Mouse (Mus musculus) forebrain, embryonic 14.5 days (tissue): ENCODE data around the gene Kif3a. TPM values are rescaled to one million over a fixed set of nuclear protein-coding genes. Genes with fewer than 3 reads are reported as not detected.

ENCODE experiments used
- ATAC-seq: fragments of 200-750 bp; cut with Nextera tagmentation; 2 replicates; pipeline ENCODE4 v1.8.0; 2017; ENCODE audit warnings: mild to moderate bottlenecking, moderate library complexity
- DNase-seq: peaks from one replicate; pipeline ENCODE4 v3.0.0-alpha.2; 2015; ENCODE audit warnings: low spot score
- H3K27ac ChIP-seq: fragments of 300-500 bp; sonication (generic); 2 replicates; pipeline ENCODE4 v1.5.1; 2014; ENCODE audit warnings: low read depth, mild to moderate bottlenecking, control low read depth, low read length, moderate library complexity
- H3K27me3 ChIP-seq: fragments of 300-500 bp; sonication (generic); replicated peaks from 2 replicates; pipeline ENCODE4 v1.6.1; 2014; ENCODE audit warnings: low read length, control low read depth, mixed read lengths; ENCODE audit not compliant: control insufficient read depth, insufficient read depth
- H3K36me3 ChIP-seq: fragments of 300-500 bp; sonication (generic); 2 replicates; pipeline ENCODE4 v1.6.1; 2014; ENCODE audit warnings: low read length, control low read depth; ENCODE audit not compliant: control insufficient read depth, insufficient read depth
- H3K4me1 ChIP-seq: fragments of 300-500 bp; sonication (generic); 2 replicates; pipeline ENCODE4 v1.6.1; 2014; ENCODE audit warnings: antibody characterized with exemption, low read length, control low read depth; ENCODE audit not compliant: control insufficient read depth, insufficient read depth
- H3K4me2 ChIP-seq: fragments of 300-500 bp; sonication (generic); 2 replicates; pipeline ENCODE4 v1.6.1; 2014; ENCODE audit warnings: mild to moderate bottlenecking, control low read depth, low read length
- H3K4me3 ChIP-seq: fragments of 300-500 bp; sonication (generic); 2 replicates; pipeline ENCODE4 v1.5.1; 2014; ENCODE audit warnings: low read depth, low read length, control low read depth
- H3K9ac ChIP-seq: fragments of 300-500 bp; sonication (generic); 2 replicates; pipeline ENCODE4 v1.6.1; 2014; ENCODE audit warnings: mild to moderate bottlenecking, low read length, control low read depth, moderate library complexity
- H3K9me3 ChIP-seq: fragments of 300-500 bp; sonication (generic); replicated peaks from 2 replicates; pipeline ENCODE4 v1.6.1; 2016; ENCODE audit warnings: low read length, control low read depth, mixed read lengths; ENCODE audit not compliant: control insufficient read depth
- WGBS: fragments of 180-500 bp; shearing (Covaris S2); extraction: QIAGEN DNeasy Blood & Tissue Kit; methylation state at CpG from one replicate; pipeline ENCODE4 v1.1.7; 2014; 5-methylcytosine and 5-hydroxymethylcytosine counted together
- polyA plus RNA-seq: library from polyadenylated mRNA; unstranded; fragments of >200 nt; fragmentation: Nextera tagmentation; extraction: Ambion mirVana; gene quantifications from 2 replicates; pipeline ENCODE4 v1.2.1, GENCODE M21; 2014

Gene Kif3a
- polyA plus RNA-seq, 1 experiment from 2014 or later: 216 TPM

DNA sequence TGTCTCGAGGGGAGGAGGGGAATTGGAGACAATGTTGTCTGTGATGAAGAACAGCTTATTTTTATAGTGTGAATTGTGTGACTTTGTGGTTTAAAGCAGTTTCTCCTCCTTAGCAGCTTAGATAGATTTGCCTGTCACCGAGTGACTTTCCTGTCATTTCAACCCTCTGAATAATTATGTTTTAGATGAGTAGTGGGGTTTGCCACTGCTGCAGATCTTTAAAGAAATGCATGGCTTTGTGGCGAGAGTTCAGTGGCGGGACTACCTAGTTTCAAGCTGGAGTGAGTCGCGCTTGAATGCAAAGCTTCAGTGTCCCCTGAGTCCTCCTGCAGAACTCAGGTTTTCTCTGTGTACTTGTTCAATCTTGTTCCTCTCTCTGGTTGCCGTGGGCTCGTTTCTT lies 21.1 kb downstream of the Kif3a start:
- H3K4me3 ChIP-seq: no peak overlapping the region
- peaks cover 87% of the 10 kb centered on the region for H3K36me3 ChIP-seq
- H3K4me1 ChIP-seq: no peaks in the 10 kb centered on the region
- no peak overlapping the region for H3K27ac ChIP-seq
- 88% methylated on average over 8 of the region's 8 CpGs for WGBS
- ATAC-seq (no peak), DNase-seq (no peak)
- H3K27me3 ChIP-seq: no peaks in the 10 kb centered on the region
- no peak overlapping the region for H3K4me2 ChIP-seq
- no peaks in the 10 kb centered on the region for H3K9me3 ChIP-seq
- no peak overlapping the region for H3K9ac ChIP-seq

DNA sequence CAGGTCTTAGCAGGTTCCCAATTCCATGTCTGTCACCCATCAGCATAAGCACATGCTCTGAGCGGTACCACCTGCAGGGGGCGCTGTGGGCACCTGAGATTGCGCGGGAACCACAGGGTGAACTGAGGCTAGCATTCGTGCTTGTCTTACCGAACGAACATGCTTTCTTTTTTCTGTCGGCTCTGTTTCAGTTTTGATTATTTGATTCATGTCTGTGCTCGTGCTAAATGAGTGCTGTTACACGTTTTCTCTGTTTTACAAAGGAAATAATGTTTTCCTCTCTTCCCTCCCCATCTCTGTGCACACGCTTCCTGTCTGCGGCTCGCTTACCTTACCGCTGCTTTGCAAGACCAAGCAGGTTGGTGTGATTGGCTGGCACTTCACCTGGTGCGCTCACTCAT lies 23.2 kb downstream of the Kif3a start:
- Histone ChIP-seq H3K4me1 (no peaks in the 10 kb centered on the region), H3K9ac (no peak overlapping the region), H3K27me3 (no peaks in the 10 kb centered on the region), H3K27ac (no peak overlapping the region), H3K4me3 (no peak overlapping the region), H3K36me3 (peaks cover 86% of the 10 kb centered on the region), H3K4me2 (no peak overlapping the region), H3K9me3 (no peaks in the 10 kb centered on the region)
- WGBS: 43% methylated on average over 15 of the region's 15 CpGs
- peak; percentile 37 for DNase-seq
- ATAC-seq: no peak

- DNase-seq (no peak), ATAC-seq (no peak)
- no peak overlapping the region for H3K9ac ChIP-seq
- no peaks in the 10 kb centered on the region for H3K27me3 ChIP-seq
- no peak overlapping the region for H3K4me3 ChIP-seq
- no peaks in the 10 kb centered on the region for H3K4me1 ChIP-seq
- H3K4me2 ChIP-seq: no peak overlapping the region
- WGBS: 91% methylated on average over 5 of the region's 5 CpGs
- no peak overlapping the region for H3K27ac ChIP-seq
- H3K36me3 ChIP-seq: peaks cover 80% of the 10 kb centered on the region
- H3K9me3 ChIP-seq: no peaks in the 10 kb centered on the region
These were observed 23.9 kb downstream of the Kif3a start for GRCm38 (mm10) chr11:53591116-53591515.

GRCm38 (mm10) chr11:53604983-53605382 lies 37.8 kb downstream of the Kif3a start:
- Histone ChIP-seq H3K9ac (no peak overlapping the region), H3K4me1 (no peaks in the 10 kb centered on the region), H3K36me3 (peaks cover 29% of the 10 kb centered on the region), H3K4me3 (no peak overlapping the region), H3K4me2 (no peak overlapping the region), H3K9me3 (no peaks in the 10 kb centered on the region), H3K27me3 (no peaks in the 10 kb centered on the region), H3K27ac (no peak overlapping the region)
- 93% methylated on average over 3 of the region's 3 CpGs for WGBS
- DNase-seq (no peak), ATAC-seq (no peak)

DNA sequence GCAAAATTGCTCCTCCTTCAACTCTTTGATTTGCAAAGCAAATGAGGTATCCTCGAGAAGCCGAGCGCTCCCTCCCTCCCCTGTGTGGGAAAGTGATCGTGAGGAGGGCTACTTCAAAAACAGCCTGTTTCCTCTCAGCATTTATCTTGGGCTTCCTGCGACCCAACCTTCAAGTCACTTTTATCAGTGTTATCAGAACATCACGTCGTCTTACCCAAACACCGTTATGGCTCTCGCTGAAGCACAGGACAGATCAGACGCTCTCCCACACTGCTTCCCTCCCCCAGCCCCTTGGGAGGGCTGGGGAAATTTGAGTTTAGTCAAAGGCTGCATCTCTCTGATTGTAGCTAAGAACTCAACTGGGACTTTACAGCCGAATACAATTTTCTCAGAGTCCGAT lies 38.4 kb downstream of the Kif3a start:
- 0 out of 2 replicates have a peak overlapping the region, but pooled peaks have one; percentile 0 for H3K4me2 ChIP-seq
- no peaks in the 10 kb centered on the region for H3K9me3 ChIP-seq
- H3K4me3 ChIP-seq: no peak overlapping the region
- DNase-seq: peak; percentile 22
- no peak overlapping the region for H3K27ac ChIP-seq
- no peak for ATAC-seq
- H3K9ac ChIP-seq: no peak overlapping the region
- H3K4me1 ChIP-seq: no peaks in the 10 kb centered on the region
- 10% methylated on average over 12 of the region's 12 CpGs for WGBS
- no peaks in the 10 kb centered on the region for H3K27me3 ChIP-seq
- H3K36me3 ChIP-seq: peaks cover 25% of the 10 kb centered on the region

GRCm38 (mm10) chr11:53609231-53609630 lies 42.1 kb downstream of the Kif3a start:
- no peak overlapping the region for H3K27ac ChIP-seq
- no peaks in the 10 kb centered on the region for H3K9me3 ChIP-seq
- ATAC-seq: no peak
- WGBS: 80% methylated on average over 6 of the region's 6 CpGs
- 0 out of 2 replicates have a peak, but pooled peaks cover under 1% of the 10 kb centered on the region for H3K36me3 ChIP-seq
- no peaks in the 10 kb centered on the region for H3K27me3 ChIP-seq
- H3K4me2 ChIP-seq: no peak overlapping the region
- H3K4me1 ChIP-seq: no peaks in the 10 kb centered on the region
- H3K9ac ChIP-seq: no peak overlapping the region
- H3K4me3 ChIP-seq: no peak overlapping the region
- no peak for DNase-seq

DNA sequence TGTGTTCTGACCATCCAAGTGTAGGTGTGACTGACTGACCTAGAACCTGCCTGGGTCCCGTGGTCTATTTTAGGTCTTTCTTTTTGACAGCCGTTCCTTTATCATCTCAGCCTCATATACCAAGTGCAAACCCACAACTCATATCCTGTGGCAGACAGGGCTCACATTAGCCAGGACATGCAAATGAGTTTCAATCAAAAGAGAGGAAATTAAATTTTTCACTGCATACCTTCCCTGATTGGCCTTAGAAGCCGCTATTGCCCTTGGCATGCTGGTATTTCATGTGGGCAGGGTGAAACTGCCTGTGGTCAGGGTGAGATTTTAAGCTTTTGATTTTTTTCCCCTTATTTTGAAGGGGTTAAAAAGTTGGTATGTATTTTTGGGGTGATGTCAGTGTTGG lies 42.5 kb downstream of the Kif3a start:
- H3K27ac ChIP-seq: no peak overlapping the region
- no peak overlapping the region for H3K4me2 ChIP-seq
- H3K4me3 ChIP-seq: no peak overlapping the region
- no peaks in the 10 kb centered on the region for H3K27me3 ChIP-seq
- ATAC-seq (no peak), DNase-seq (no peak)
- 89% methylated on average over 3 of the region's 3 CpGs for WGBS
- H3K4me1 ChIP-seq: no peaks in the 10 kb centered on the region
- H3K36me3 ChIP-seq: no peaks in the 10 kb centered on the region
- no peak overlapping the region for H3K9ac ChIP-seq
- no peaks in the 10 kb centered on the region for H3K9me3 ChIP-seq

DNA sequence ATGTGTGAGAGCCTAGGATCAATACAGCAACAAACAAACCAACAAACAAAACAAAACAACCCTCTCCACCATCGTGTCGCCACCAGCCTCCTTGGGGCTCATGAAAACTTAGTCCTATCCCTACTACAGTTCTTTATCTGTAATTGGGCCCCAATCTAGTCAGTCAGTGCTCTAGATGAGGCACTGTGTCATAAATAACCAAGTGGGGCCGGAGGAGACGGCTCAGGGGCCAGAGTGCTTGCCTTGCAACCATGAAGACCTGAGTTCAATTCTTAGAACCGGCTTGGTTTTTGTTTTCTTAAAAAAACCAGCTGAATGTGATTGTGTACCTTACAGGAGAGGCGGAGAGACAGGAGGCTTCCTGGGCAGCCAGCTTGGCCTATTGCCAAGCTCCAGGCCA lies 48.0 kb downstream of the Kif3a start:
- no peaks in the 10 kb centered on the region for H3K9me3 ChIP-seq
- no peak overlapping the region for H3K4me3 ChIP-seq
- no peak overlapping the region for H3K4me2 ChIP-seq
- H3K36me3 ChIP-seq: no peaks in the 10 kb centered on the region
- H3K4me1 ChIP-seq: no peaks in the 10 kb centered on the region
- no peaks in the 10 kb centered on the region for H3K27me3 ChIP-seq
- WGBS: 40% methylated on average over 6 of the region's 6 CpGs
- H3K9ac ChIP-seq: no peak overlapping the region
- H3K27ac ChIP-seq: no peak overlapping the region
- DNase-seq (no peak), ATAC-seq (no peak)

DNA sequence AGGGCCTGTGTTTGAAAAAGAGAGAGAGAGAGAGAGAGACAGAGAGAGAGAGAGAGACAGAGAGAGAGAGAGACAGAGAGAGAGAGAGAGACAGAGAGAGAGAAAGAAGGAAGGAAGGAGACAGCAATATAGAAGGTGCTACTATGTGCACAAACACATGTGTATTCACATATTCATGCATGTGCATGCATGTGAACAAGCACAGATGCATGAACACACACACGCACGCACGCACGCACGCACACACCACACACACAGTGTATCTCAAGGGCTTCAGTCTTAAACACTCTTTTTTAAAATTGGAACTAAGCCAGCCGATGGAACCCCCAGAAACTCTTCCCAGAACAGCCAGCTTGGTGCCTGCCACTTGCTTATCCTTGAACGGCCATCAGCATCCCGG lies 48.4 kb downstream of the Kif3a start:
- Histone ChIP-seq H3K4me2 (no peak overlapping the region), H3K27ac (no peak overlapping the region), H3K27me3 (no peaks in the 10 kb centered on the region), H3K36me3 (no peaks in the 10 kb centered on the region), H3K9me3 (no peaks in the 10 kb centered on the region), H3K4me1 (no peaks in the 10 kb centered on the region), H3K4me3 (no peak overlapping the region), H3K9ac (no peak overlapping the region)
- 91% methylated on average over 8 of the region's 8 CpGs for WGBS
- DNase-seq: no peak
- no peak for ATAC-seq
